Mouse (Mus musculus) megakaryocyte, embryonic 14.5 days (primary cell): ENCODE results near the gene Chd4.

ENCODE experiments used
- FLI1 ChIP-seq: IDR thresholded peaks from 2 replicates; pipeline ENCODE4 v1.6.1; 2012; ENCODE audit warnings: low read length, inconsistent platforms, mixed read lengths
- GATA1 ChIP-seq: IDR thresholded peaks from 3 replicates; pipeline ENCODE4 v1.6.1; 2012; ENCODE audit warnings: mixed read lengths, low read length, inconsistent platforms, borderline replicate concordance

DNA sequence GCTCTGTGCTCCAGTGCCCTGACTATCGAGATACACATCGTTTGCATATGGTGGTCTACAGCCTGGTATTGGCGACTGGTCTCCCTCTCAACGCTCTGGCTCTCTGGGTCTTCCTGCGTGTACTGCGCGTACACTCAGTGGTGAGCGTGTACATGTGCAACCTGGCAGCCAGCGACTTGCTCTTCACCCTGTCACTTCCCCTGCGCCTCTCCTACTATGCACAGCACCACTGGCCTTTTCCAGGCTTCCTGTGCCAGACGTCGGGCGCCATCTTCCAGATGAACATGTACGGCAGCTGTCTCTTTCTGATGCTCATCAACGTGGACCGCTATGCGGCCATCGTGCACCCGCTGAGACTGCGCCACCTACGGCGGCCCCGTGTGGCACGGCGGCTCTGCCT, 14.4 kb upstream of the Chd4 start:
- TF ChIP-seq FLI1: no peak
- TF ChIP-seq GATA1: no peak
